Mouse (Mus musculus): ENCODE measurements around the gene Esrrg. TPM values are rescaled to one million over a fixed set of nuclear protein-coding genes. Genes with fewer than 3 reads are reported as not detected.

Gene Esrrg
- total and polyA plus RNA-seq, 3 experiments = 0.01 TPM; not detected in 2

- Histone ChIP-seq H3K4me1 (ENCODE audit: control insufficient read depth in 1 of 2, insufficient read depth in 2 of 2, low read length in 2 of 2) (peaks cover 21 to 25% of the 10 kb centered on the region in 2 experiments), H3K9ac (ENCODE audit: control insufficient read depth, low read depth, low read length, poor library complexity, severe bottlenecking) (no peak overlapping the region), H3K27me3 (ENCODE audit: control insufficient read depth in 1 of 2, insufficient read depth in 2 of 2, low read length in 2 of 2) (no peaks in the 10 kb centered on the region), H3K27ac (ENCODE audit: control insufficient read depth, low read depth, low read length) (peak overlapping the region; percentile 76), H3K36me3 (ENCODE audit: control insufficient read depth in 1 of 2, insufficient read depth in 2 of 2, low read length in 2 of 2) (peaks cover 0 to 23% of the 10 kb centered on the region in 2 experiments; a peak in 2 of 4 replicates), H3K9me3 (replicated peaks; ENCODE audit: insufficient read depth, low read length) (no peaks in the 10 kb centered on the region), H3K79me2 (ENCODE audit: control insufficient read depth, insufficient read depth, low read length, poor library complexity) (no peaks in the 10 kb centered on the region), H3K4me3 (ENCODE audit: control insufficient read depth in 1 of 2, insufficient read depth in 1 of 2, low read depth in 2 of 2, low read length in 2 of 2) (no peak overlapping the region)
- TF ChIP-seq RCOR1 (IDR thresholded peaks at IDR 0.05; ENCODE audit: low read depth, low read length) = peak; percentile 22; the same call in 1 of the 2 replicates
- peak; percentile 53; the same call in 1 of the 2 replicates for TF ChIP-seq ETS1 (IDR thresholded peaks at IDR 0.05; ENCODE audit: low read depth, low read length)
- TF ChIP-seq SIN3A (IDR thresholded peaks at IDR 0.05; ENCODE audit: low read length) = peak; percentile 51; the same call in 1 of the 2 replicates
- no peak for TF ChIP-seq JUND (IDR thresholded peaks at IDR 0.05; ENCODE audit: low read depth, low read length)
- peak; percentile 79; the same call in 1 of the 2 replicates for TF ChIP-seq TCF12 (IDR thresholded peaks at IDR 0.05; ENCODE audit: low read depth, low read length)
- peak; percentile 63 for TF ChIP-seq GATA1 (IDR thresholded peaks at IDR 0.05; ENCODE audit: low read depth, low read length)
- no peak for TF ChIP-seq USF1 (IDR thresholded peaks at IDR 0.05; ENCODE audit: low read depth, low read length)
- peak; percentile 75 for TF ChIP-seq ZNF384 (IDR thresholded peaks at IDR 0.05; ENCODE audit: low read depth, low read length)
- TF ChIP-seq EP300 (IDR thresholded peaks at IDR 0.05; ENCODE audit: low read depth in 1 of 2, low read length in 2 of 2) = peak; percentile 79 to 85
- peak; percentile 78 for TF ChIP-seq MYB (IDR thresholded peaks at IDR 0.05; ENCODE audit: low read depth, low read length)
- TF ChIP-seq CTCF (IDR thresholded peaks at IDR 0.05 in 2 of 3, conservative IDR thresholded peaks at IDR 0.05 in 1 of 3; ENCODE audit: control insufficient read depth in 1 of 3, insufficient read depth in 1 of 3, low read depth in 2 of 3, low read length in 3 of 3, poor library complexity in 1 of 3, severe bottlenecking in 1 of 3) = no peak
- TF ChIP-seq MAZ (IDR thresholded peaks at IDR 0.05; ENCODE audit: low read depth, low read length) = no peak
- TF ChIP-seq ZKSCAN1 (IDR thresholded peaks at IDR 0.05; ENCODE audit: low read depth, low read length) = no peak
- no peak for TF ChIP-seq MEF2A (IDR thresholded peaks at IDR 0.05; ENCODE audit: extremely low read depth, insufficient replicate concordance, low read depth, low read length, poor library complexity, severe bottlenecking)
- TF ChIP-seq NRF1 (IDR thresholded peaks at IDR 0.05; ENCODE audit: insufficient read depth, low read depth, low read length, poor library complexity, severe bottlenecking) = no peak
- TF ChIP-seq TAL1 (IDR thresholded peaks at IDR 0.05; ENCODE audit: low read length) = no peak
- peak; percentile 68 for DNase-seq (ENCODE audit: low read depth, low spot score)
These were observed 565.3 kb downstream of the Esrrg start for GRCm38 (mm10) chr1:188173859-188174258.

GRCm38 (mm10) chr1:188182951-188183350 lies 574.4 kb downstream of the Esrrg start:
- Histone ChIP-seq H3K9ac (ENCODE audit: control insufficient read depth, low read depth, low read length, poor library complexity, severe bottlenecking) (no peak overlapping the region), H3K27me3 (ENCODE audit: control insufficient read depth in 1 of 2, insufficient read depth in 2 of 2, low read length in 2 of 2) (no peaks in the 10 kb centered on the region), H3K4me1 (ENCODE audit: control insufficient read depth in 1 of 2, insufficient read depth in 2 of 2, low read length in 2 of 2) (0 out of 4 replicates have a peak, but pooled peaks cover 0 to under 1% of the 10 kb centered on the region in 2 experiments), H3K79me2 (ENCODE audit: control insufficient read depth, insufficient read depth, low read length, poor library complexity) (no peaks in the 10 kb centered on the region), H3K36me3 (ENCODE audit: control insufficient read depth in 1 of 2, insufficient read depth in 2 of 2, low read length in 2 of 2) (no peaks in the 10 kb centered on the region), H3K4me3 (ENCODE audit: control insufficient read depth in 1 of 2, insufficient read depth in 1 of 2, low read depth in 2 of 2, low read length in 2 of 2) (no peak overlapping the region), H3K9me3 (replicated peaks; ENCODE audit: insufficient read depth, low read length) (no peaks in the 10 kb centered on the region), H3K27ac (ENCODE audit: control insufficient read depth, low read depth, low read length) (no peak overlapping the region)
- no peak for DNase-seq (ENCODE audit: low read depth, low spot score)
- TF ChIP-seq RAD21 (IDR thresholded peaks at IDR 0.05; ENCODE audit: low read depth, low read length) = no peak
- TF ChIP-seq ZKSCAN1 (IDR thresholded peaks at IDR 0.05; ENCODE audit: low read depth, low read length) = no peak
- no peak for TF ChIP-seq USF1 (IDR thresholded peaks at IDR 0.05; ENCODE audit: low read depth, low read length)
- no peak for TF ChIP-seq ZMIZ1 (IDR thresholded peaks at IDR 0.05; ENCODE audit: low read depth, low read length)
- TF ChIP-seq MYC (IDR thresholded peaks at IDR 0.05; ENCODE audit: low read depth, low read length) = no peak
- no peak for TF ChIP-seq CHD2 (IDR thresholded peaks at IDR 0.05; ENCODE audit: low read length)
- no peak for TF ChIP-seq POLR2AphosphoS5 (IDR thresholded peaks at IDR 0.05; ENCODE audit: borderline replicate concordance, low read depth, low read length)
- no peak for TF ChIP-seq TCF12 (IDR thresholded peaks at IDR 0.05; ENCODE audit: low read depth, low read length)
- TF ChIP-seq MEF2A (IDR thresholded peaks at IDR 0.05; ENCODE audit: extremely low read depth, insufficient replicate concordance, low read depth, low read length, poor library complexity, severe bottlenecking) = no peak
